Mouse (Mus musculus) layer of hippocampus, adult 9-10 months (tissue): ENCODE measurements around the gene Cela2a.

Experiments
- DNase-seq: peaks from one replicate; pipeline ENCODE4 v3.0.0; 2022; ENCODE audit warnings: low spot score

Cela2a gene

DNA sequence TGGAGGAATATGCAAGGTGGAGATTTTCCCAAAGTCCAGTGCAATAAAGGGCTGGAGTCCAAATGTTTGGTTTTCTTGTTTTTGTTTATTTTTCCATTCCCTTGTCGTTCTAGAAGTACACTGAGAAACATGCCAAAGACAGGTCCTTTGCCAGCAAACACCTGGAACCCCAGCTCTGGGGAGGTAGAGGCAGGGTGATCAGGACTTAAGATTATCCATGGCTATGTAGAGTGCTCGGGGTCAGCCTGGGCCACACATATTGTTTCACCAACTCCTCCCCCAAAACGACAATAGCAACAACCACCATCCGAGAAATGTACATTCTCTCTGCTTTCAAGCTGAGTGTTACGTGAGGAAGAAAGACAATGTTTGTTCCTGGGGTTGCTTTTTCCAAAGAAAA is at the start of gene Cela2a:
Gene Cela2a (minus strand): TSS at position 101 of the 400 bp plus-strand sequence.
- no peak for DNase-seq

DNA sequence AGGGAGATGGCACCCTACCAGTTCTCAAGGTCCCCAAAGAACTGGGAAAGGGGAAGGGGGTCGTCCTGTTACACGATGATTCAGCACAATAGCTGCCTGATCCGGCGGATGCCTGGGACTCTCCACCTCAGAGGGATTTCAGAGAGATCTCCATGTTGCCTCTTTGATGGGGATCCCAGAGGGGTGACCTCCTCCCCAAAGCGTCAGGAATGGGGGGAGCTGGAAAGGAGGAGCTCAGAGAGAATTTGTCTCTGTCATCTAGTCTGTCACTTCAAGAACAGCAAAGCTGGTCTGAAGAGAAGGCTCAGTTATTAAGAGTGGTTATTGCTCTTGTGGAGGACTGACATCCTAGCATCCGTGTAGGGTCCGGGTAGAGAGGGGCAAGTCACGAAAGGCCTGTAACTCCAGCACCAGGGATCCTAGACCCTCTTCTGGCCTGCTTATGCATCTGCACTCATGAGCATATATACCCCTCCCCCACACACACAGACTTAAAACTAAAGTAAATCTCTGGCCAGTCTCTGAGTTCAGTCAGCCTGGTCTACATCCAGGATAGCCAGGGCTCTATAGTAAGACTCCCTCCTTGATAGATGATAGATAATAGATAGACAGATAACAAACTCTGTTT is 49.6 kb upstream of the Cela2a start:
- no peak for DNase-seq

DNA sequence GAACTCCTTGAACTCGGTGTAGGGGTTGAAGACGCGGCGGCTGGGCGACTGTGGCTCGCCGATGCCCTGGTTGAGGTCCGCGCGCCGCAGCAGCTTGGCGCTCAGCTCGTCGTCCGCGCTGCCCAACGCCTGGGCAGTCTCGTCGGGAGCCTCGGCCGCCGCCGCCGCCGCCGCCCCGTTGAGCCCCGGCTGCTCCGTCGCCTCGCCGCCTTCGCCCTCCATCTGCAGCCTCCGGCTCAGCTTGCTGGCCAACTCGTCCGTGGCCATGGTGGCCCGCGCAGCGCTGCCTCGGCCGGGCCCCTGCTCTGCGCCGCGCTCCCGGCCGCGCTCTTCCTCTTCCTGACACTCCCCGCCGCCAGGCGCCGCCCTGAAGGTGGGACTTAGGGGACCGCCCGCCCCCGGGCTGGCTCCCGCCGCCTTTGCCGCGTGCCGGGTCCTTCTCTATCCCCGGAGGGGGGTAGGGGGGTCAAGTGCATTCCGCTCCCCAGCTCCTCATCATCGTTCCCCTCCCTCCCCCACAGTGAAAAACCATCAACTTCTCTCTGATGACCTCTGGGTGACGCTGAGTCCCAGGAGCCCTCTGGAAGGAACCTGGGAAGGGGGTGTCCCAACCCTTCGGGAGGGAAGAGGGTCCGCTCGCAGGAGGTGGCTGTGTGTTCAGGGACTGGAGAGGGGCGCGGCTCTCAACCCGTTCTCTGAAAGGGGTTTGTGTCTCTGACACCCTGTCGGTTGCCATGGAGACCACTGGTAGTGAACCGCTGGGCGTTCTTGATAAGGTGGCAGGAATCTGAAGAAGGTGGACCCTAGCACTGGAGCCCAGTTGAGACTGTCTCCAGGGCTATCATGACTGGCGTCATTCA is 48.9 kb upstream of the Cela2a start, which contains the start of gene Efhd2:
Gene Efhd2 (minus strand): TSS at position 320 of the 860 bp plus-strand sequence.
- no peak for DNase-seq

DNA sequence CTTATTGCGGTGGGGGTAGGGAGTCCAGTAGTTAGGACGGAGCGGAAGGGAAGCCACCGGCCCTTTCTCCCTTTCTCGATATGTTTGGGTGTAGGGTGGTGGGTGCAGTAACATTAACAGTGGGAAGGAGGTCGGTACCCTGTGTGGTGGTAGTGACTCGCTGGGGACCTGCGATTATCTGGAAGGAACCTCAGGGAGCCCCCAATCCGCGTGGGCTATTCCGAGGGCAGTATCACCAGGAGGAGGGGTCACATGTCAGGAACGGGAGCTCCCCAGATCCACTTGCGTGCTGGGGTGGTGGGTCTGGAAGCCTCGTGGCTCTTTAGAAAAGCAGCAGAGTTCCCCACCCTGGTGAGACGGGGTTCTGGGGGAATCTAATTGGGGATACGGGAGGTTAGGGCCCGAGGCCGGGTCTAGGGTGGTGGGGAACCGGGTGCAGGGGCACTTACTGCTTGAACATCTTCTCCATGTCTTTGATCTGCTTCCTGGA is 48.2 kb upstream of the Cela2a start:
- DNase-seq = no peak

DNA sequence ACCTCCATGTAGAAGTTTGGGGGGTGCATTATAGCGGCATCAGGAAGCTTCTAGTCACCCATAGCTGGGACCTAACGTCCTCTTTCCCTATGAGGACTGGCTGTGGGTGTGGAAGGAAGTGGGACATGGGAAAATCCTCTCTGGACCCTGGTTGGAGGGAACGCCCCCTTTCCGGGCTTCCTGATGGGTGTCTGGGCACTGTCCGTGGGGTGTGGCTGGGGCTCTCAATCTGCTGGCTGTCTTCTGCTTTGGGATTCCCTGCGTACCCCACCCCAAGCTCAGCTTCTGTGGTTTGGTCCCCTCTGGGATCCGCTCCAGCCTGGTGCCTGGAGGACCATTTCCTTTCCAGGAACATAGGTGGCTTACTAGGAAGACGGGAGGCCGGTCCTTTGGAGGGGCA is 47.0 kb upstream of the Cela2a start:
- DNase-seq = no peak

DNA sequence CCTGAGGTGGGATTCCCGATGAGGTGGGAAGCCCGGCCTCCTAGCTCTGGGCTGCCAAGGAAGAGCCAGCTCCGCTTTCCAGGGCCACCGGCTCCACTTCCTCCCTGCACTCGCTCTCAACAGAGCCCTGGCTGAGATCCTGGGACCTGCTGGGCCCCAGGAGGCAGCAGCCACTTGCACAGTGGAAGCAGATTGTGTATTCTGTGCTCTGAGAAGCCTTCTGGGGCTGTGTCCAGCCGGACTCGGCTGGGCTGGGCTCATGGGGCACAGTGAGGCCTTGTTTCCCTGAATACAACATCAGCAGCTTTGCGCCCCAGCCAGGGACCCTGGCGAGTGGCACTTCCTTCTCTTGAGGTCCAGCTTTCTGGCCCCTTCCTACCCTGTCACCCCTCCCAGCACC is 45.9 kb upstream of the Cela2a start:
- DNase-seq = no peak

DNA sequence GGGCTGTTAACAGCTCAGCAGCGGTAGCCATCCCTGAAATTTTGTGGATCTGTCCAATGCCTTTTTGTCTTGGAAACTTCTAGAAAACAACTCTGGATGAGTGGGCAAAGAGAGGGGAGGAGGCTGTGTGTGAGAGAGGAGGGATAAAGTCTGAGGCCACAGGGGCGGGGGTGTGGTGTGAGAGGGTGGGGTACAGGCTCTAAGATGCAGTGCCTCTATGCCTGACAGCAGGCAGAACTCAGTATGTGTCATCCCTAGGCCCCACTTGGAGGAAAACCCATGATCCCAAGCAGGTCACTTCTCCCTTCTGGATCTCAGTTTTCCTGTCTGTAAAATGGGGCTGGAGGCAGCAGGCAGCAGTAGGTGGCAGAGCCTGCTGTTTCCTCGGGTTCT is 45.4 kb upstream of the Cela2a start:
- no peak for DNase-seq

DNA sequence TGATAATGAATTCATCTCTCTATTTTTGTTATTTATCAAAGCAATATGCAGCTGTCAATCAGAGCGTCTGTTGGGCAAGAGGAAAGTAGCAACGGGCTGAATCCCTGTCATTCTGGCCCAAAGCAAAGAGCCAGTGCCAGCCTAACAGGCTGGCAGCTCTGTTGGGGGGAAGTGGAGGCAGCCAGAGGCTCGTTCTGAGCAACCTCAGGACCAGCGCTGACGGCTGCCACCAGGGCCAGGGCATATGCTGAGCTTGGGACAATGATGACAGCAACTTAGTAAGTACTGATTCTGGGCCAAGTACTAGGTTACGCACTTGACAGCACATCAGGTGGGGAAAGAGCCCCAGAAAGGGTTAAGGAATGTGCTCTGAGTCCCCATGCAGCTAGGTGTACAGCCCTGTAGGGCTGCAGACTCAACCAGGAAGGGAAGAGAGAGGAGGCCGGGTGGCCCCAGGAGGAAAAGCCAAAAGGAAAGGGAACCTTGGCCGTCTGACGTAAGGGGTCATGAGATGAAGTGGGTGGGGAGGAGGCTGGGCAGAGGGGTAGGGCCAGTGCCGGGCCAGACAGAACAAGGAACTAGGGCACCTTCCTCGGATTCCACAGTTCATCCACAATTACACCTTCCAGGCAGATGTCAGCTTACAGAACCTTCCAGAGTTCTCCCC is 44.8 kb upstream of the Cela2a start:
- DNase-seq = no peak

DNA sequence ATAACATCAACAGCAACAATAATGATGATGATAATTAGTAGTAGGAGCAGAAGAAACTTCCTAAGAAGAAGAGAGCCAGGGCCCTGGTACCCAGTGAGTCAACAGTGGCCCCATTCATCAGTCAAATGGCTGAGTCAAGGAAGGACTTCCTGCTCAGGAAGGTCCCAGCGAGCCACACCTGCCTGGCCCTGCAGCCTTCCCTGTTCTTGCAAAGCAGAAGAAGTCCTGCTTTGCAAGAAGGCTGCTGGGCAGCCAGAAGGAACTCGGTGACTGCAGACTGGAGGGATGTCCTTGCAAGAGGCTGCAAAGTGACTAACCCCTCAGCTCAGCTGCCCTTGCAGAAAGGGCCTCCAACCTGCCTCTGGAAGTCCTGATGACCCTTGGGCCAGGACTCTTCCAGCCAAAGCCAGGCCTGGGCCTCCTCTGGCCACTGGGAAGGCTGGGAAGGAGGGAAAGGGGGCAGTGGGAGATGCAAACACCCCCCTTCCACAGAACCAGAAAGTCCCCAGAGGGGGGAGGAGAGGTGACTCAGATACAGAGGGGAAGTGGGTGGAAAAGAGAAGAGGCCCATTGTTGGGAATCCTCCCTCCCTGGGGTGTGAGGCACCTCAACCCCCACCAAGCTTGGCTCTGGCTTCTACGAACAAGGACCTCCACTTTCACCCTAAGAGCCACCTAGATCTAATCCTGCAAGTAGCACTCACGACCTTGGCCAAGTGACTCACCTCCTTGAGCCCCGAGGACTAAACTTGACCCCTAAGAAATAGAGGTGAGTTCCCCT is 43.7 kb upstream of the Cela2a start:
- DNase-seq = no peak

DNA sequence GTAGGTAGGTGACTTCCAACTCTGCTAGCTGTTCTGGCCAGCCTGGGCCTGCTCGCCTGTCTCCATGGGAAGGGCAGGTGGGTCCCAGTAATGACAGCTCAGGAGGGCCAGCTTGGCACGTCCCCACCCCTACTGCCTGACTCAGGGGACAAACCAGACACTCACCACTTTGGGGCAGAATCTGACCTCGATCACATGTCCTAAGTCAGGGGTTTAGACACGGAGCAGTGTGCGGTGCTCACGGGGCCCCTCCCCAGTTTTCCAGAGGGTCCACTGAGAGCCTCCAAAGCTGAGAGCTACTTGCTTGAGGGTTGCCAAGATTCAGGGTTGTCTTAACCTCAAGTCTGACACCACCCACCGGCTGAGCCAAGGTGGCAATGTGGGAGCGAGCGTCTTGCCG is 42.1 kb upstream of the Cela2a start:
- DNase-seq = no peak

DNA sequence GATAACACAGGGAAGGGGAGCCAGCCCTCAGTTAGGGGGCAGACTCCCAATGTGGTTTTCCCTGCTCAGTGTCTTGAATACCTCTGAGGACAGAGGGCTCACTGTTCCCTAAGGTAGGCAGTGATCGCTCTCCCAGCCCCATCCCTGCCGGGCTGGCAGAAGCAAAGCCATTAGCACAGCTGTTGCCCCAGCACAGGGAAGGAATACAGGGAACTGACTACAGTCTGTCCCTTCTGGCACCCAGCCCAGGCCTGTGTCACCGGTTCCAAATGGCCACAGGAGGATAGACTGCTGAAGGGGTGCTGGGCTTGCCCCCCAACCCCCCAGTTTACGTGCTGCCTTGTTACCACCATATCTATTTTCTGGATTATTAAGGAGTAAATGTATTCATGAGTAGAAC is 41.5 kb upstream of the Cela2a start:
- DNase-seq = no peak

DNA sequence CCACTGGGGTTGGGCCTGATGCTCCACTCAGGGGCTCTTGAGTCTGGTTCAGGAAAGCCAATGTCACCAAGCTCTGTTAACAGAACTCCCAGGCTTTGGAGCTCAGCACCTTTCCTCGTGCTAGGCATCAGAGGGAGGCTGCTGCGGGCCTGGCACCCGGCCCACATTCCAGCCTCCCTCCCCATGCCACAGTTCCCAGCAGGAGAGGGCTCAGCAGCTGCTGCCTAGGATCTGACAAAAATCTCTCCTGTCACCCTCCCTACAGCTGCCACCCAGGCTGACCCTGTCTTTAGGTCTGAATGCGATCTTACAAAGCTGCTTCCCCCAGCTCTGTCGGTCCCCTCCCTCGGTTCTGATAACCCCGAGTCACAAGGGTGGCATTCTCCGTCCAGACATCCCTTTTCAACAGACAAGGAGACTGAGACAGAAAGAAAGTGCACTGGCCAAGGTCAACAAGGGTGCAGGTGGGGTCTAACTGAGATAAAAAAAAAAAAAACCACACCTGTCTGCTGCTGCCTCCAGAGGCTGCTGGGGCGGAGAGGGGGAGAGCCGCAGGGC is 41.1 kb upstream of the Cela2a start:
- DNase-seq = no peak

DNA sequence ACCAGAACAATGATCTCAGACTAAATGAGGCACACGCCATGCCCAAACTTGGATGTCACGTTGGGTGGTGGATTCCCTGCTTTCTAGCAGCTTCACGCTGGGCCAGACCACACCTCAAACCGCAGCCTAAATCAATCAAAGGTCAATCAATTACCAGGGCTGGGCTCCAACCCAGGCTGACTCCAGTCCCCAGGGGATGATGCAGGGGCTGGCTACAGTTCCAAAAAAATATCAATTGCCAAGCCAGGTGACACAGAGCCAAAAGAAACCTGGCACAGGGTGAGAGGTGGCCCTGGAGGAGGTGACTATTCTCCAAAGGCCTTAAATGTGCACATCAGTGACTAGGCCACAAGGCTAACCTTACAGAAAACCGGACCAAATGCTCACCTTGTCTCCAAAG is 39.6 kb upstream of the Cela2a start:
- no peak for DNase-seq

DNA sequence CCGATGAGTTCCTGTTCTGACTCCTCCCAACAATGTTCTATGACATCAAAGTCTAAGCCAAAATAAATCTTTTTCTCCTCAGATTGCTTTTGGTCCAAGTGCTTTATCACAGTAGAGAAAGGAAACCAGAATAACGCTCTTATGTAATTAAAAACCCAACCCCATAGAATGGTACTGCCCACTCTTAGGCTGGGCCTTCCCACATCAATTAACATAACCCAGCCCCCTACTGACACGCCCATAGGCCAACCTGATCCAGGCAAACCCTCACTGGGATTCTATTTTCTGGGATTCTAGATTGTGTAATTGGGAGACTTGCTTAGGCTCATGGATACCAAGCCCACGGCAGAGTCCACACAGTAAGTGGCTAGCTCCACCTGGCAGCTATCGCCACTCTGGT is 39.0 kb upstream of the Cela2a start:
- no peak for DNase-seq

DNA sequence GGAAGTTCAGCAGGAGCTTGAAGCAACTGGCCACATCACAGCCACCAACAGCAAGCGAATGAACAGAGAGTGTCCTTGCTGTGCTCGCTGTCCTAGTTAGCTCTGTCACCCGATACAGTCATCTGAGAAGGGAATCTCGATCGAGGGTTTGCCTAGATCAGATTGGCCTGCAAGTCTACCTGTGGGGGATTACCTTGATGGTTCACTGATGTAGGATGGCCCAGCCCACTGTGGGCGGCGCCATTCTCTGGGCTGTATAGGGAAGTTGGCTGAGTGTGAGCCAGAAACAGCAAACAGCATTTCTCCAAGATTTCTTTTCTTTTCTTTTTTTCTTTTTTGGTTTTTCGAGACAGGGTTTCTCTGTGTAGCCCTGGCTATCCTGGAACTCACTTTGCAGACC is 38.5 kb upstream of the Cela2a start:
- no peak for DNase-seq

DNA sequence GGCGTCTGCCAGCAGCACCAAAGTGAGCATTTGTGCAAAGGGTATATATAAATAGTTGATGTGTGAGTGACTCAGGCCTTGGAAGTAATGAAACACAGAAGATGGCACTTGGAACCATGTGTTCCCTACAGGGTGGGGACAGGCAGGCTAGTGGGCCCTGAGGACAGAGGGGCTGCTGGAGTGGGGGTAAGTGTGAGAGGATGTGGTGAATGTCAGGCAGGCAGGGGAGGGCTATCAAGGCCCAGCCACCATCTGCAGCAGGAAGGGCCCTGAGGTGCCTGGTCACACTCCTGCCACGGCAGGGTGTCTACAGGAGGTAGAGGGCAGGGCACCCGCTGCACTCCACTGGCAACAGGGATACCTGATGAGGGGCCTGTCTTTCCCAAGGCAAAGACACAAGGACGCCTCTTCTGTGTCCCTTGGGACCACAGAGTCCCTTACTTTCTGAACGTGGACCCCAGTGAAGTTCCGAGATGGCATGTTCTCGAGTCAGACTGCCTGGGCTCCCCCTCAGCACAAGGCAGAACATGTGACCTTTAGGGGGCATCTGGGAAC is 37.8 kb upstream of the Cela2a start:
- DNase-seq = no peak

DNA sequence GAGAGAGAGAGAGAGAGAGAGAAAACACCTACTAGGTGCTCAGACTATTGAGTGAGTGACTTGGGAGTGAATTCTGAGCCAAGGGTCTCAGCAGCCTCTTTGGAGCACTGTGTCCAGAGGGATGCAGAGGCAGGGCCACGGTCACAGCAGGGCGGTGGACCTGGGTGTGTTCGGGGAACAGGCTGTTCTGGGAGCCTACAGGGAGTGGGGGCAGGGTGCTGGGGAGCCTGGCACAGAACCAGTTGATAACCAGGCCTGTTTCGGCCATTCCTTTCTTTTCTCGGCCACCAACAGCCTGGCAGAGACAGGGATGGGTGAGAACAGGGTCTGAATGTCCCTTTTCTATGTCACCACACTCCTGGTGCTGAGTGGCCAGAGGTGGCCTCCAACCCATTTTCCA is 36.9 kb upstream of the Cela2a start:
- DNase-seq = no peak

DNA sequence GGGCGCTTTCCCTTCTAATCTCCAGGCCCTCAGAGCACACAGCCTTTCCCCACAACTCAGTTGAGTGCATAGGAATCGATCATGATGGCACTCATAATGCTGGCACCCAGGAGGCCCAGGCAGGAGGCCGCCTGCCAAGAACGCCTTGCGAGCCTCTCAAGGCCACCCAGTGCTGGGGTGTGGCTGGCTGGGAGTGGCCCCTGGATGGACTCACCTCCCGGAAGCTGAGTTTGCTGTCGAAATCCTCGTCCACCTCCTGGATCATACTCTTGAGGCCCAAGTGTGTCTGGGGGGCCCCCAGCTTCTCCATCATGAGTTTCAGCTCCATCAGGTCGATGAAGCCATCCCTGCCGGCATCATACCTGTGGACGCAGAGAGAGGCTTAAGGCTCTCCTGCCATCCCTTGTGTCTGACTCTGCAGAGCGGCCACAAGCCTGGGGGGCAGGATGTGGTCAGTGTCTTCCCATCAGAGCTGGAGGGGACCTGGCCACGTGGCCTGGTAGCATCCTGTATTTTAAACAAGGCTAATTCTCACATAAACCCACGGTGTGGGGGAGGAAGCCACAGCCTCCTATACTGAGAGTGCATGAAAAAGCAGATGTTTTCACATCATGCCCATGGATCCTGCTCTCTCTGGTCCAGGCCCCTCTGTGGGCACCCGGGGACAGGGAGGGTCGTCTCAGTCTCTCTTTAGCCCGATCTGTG is 35.8 kb upstream of the Cela2a start:
- no peak for DNase-seq

DNA sequence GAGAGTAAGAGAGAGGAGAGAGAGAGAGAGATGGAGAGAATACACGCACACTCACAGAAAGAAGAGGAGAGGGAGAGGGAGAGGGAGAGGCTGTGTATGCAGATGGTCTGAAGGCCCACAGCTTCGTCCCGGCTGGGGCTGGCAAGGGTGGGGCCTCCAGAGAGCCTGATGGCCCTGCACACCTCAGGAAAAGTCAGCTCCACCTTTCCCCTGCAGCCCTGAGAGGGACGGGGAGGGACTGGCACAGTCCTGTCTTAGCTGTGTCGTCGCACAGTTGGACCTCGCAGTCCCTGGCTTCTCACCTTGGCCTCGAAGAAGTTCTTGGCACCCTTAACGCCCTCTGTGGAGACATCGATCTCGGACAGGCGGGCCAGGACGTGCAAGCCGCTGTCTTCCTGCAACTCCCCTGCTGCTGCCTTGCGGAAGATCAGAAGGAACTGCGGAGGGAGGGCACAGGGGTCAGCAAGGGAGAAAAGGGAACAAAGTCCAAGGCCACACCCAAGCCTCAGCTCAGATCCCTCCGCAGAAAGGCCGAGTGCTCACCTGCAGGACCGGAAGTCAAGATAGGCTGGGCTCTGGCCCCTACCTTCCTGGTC is 34.4 kb upstream of the Cela2a start:
- DNase-seq = no peak

DNA sequence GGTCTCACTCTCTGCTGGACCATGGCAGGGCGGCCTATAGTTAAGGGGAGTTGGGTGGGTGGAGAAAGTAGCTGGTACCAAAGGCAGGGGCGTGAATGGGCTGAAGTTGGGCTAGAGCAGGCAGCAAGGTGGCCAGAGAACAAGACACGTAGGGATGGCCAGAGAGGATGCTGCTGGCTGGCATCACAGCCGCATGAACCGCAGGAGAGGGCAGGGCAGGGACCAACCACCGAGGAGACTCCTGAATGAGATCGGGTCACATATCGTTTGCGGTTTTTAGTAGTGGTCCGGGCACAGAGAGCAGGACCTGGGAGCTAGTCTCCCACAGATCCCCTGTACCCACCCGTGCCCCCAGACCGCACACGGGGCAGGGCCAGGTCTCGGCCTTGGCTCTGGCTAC is 33.4 kb upstream of the Cela2a start:
- no peak for DNase-seq

DNA sequence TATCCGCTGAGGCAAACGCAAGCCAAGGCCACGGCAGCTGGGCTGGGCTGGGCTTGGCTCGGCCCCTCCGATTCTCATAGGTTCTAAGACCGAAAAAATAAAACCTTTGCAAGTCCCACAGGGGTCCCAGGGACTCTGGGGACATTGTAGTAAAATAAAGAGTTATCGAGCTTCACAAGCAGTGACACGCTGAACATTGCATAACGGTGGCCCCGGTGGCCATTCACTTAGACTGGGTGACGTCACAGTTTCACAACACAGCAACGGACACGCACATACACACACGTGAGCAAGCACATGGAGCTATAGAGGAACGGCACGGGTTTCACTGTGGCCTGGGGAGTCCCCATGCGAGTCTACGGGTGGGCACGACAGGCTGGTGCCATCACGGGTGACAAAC is 32.5 kb upstream of the Cela2a start:
- DNase-seq = no peak
